Mouse (Mus musculus) central nervous system, embryonic 14 days (tissue): Measurements from ENCODE around the gene Gm765. TPM values are rescaled to one million over a fixed set of nuclear protein-coding genes. Genes with fewer than 3 reads are reported as not detected.

Experiments used
- polyA plus RNA-seq: library from polyadenylated mRNA; depleted of rRNA; stranded (reverse); fragments of >200 nt; gene quantifications from 2 replicates; pipeline ENCODE4 v1.2.3, GENCODE M21; 2012; rRNA removed

Gene Gm765
- polyA plus RNA-seq, result 0.05 TPM in 1 of 2 replicates, not detected in the other

GRCm38 (mm10) chr6:98342654-98343053, at the start of gene Gm765:
Gene Gm765, minus strand, starts transcription at chr6:98342754.

